Mouse (Mus musculus): ENCODE measurements at regions not wholly inside any gene's neighbourhood (a gene's known extent, or its start where the extent isn't known, plus 50 kb on each side); places are given as distances from the start of the nearest gene placed in this dataset.

DNA sequence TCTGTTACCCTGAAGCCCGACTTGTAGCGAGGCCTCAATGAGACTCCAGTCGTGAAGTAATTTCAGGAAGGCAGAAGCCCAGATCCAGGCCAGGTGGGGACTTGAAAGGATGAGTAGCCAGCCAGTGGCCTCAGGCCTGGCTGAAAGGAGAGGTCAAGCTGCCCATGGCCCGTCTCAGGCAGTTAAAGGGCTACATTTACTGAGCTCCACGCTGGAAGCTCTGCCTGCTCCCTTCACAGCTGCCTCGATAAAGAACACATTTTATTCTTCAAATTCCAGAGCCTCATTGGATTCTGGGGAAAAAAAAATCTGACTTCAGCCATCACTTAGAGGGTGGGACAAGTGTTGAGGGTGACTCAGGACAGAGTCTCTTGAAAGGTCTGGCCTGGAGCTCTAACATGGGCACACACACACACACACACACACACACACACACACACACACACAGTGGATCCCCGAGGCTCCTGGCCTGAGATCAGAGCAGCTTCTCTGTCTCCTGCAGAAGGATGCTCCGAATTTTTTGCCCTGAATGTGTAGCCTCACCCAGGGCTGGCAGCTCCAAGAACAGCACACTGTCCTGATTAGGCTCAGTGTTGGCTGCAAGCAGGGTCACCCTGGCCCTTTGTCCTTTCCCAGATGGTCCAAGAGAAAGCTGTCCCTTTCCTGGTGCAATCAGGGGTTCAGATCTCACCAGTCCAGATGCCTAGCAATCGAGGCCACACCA, 53.0 kb downstream of the Gadd45g start:
- TF ChIP-seq CTCF (IDR thresholded peaks at IDR 0.05; ENCODE audit: insufficient read depth, low read depth, low read length): no peak
- TF ChIP-seq POLR2A (IDR thresholded peaks at IDR 0.05; ENCODE audit: insufficient read depth, low read depth, low read length): no peak

Data from olfactory bulb, adult 2 months (tissue).